In genomic region chr9:40989940-40990588, GRCm38 (mm10) we compare ENCODE assay signal across 10 mouse cellular contexts. TPM values are rescaled to one million over a fixed set of nuclear protein-coding genes. Genes with fewer than 3 reads are reported as not detected.
DNase-seq lines count a peak whose midpoint lies in the region; ATAC-seq and TF ChIP-seq lines count a peak whose summit lies in the region.
"Had no signal": no experiment of that assay in that cellular context is flagged by ENCODE, and none has a peak within 500 bp of the region (broad histone marks: within the 10 kb centered on the region; RNA-seq: fewer than 3 reads in every experiment).

No protein-coding gene starts in this region.

- intact Hi-C loops in left cerebral cortex, postnatal 10 days (cut with DNase I): loop anchor here (2.0 to 5.0 kb wide), 3 partner anchors 37 to 201 kb away; no protein-coding TSS in a partner anchor

- peak; percentile 77 for ATAC-seq in forebrain, embryonic 13.5 days
- ATAC-seq in hindbrain, embryonic 14.5 days (ENCODE audit: low FRiP score): peak; percentile 79; the same call in 1 of the 2 replicates
- peak; percentile 63 for ATAC-seq in midbrain, embryonic 16.5 days

- no peaks in the 10 kb centered on the region for H3K4me1 ChIP-seq in thymus, adult 2 months (replicated peaks; ENCODE audit: control insufficient read depth, insufficient read depth, low read length)
- H3K4me1 ChIP-seq in forebrain, embryonic 13.5 days: peaks cover 4% of the 10 kb centered on the region; the same call in 1 of the 2 replicates
- peaks cover 5% of the 10 kb centered on the region; the same call in 1 of the 2 replicates for H3K4me1 ChIP-seq in hindbrain, embryonic 14.5 days (replicated peaks; ENCODE audit: control insufficient read depth, insufficient read depth, low read length)
- peaks cover 4% of the 10 kb centered on the region; the same call in 1 of the 2 replicates for H3K4me1 ChIP-seq in midbrain, embryonic 16.5 days (ENCODE audit: control insufficient read depth, insufficient read depth, low read length)
- H3K4me1 ChIP-seq: embryonic facial prominence, embryonic 12.5 days had no signal

- no peak overlapping the region for H3K4me3 ChIP-seq in thymus, adult 2 months (ENCODE audit: control insufficient read depth, insufficient read depth, low read length)
- no peak overlapping the region for H3K4me3 ChIP-seq in forebrain, embryonic 13.5 days
- no peak overlapping the region for H3K4me3 ChIP-seq in hindbrain, embryonic 14.5 days (replicated peaks; ENCODE audit: low read length)
- no peak overlapping the region for H3K4me3 ChIP-seq in midbrain, embryonic 16.5 days (ENCODE audit: low read depth, low read length)
- H3K4me3 ChIP-seq: embryonic facial prominence, embryonic 12.5 days; myocyte had no signal

- 46% methylated on average over 4 of the region's 4 CpGs for WGBS in thymus, adult 2 months
- WGBS in forebrain, embryonic 13.5 days: 44% methylated on average over 4 of the region's 4 CpGs
- 41% methylated on average over 4 of the region's 4 CpGs for WGBS in hindbrain, embryonic 14.5 days
- WGBS in midbrain, embryonic 16.5 days: 38% methylated on average over 4 of the region's 4 CpGs

- H3K27ac ChIP-seq in thymus, adult 2 months (ENCODE audit: control insufficient read depth, insufficient read depth, low read length): no peak overlapping the region
- H3K27ac ChIP-seq in forebrain, embryonic 13.5 days: peak overlapping the region; percentile 36; the same call in 1 of the 2 replicates
- peak overlapping the region; percentile 81 for H3K27ac ChIP-seq in hindbrain, embryonic 14.5 days
- H3K27ac ChIP-seq in midbrain, embryonic 16.5 days (ENCODE audit: low read length): peak overlapping the region; percentile 59
- H3K27ac ChIP-seq: embryonic facial prominence, embryonic 12.5 days had no signal

- TF ChIP-seq CTCF in thymus, adult 2 months (IDR thresholded peaks at IDR 0.05; ENCODE audit: borderline replicate concordance, control insufficient read depth, extremely low read depth, insufficient read depth, low read length, poor library complexity): no peak

- no peak overlapping the region for H3K4me2 ChIP-seq in forebrain, embryonic 13.5 days
- no peak overlapping the region for H3K4me2 ChIP-seq in hindbrain, embryonic 14.5 days (replicated peaks)
- no peak overlapping the region for H3K4me2 ChIP-seq in midbrain, embryonic 16.5 days (ENCODE audit: low read length)
- H3K4me2 ChIP-seq: embryonic facial prominence, embryonic 12.5 days had no signal

- H3K27me3 ChIP-seq in thymus, adult 2 months (ENCODE audit: control insufficient read depth, insufficient read depth, low read length): no peaks in the 10 kb centered on the region
- no peaks in the 10 kb centered on the region for H3K27me3 ChIP-seq in forebrain, embryonic 13.5 days
- no peaks in the 10 kb centered on the region for H3K27me3 ChIP-seq in hindbrain, embryonic 14.5 days (ENCODE audit: control insufficient read depth, insufficient read depth, low read length)
- H3K27me3 ChIP-seq in midbrain, embryonic 16.5 days (ENCODE audit: control insufficient read depth, insufficient read depth, low read depth, low read length): no peaks in the 10 kb centered on the region
- H3K27me3 ChIP-seq: embryonic facial prominence, embryonic 12.5 days had no signal

- peak; percentile 53 for DNase-seq in thymus, adult 2 months
- DNase-seq in thymus, adult 18-20 months: no peak
- peak; percentile 3 for DNase-seq in c-Kit-negative CD71-positive TER-119-positive erythroid progenitor cells, embryonic 14.5 days (ENCODE audit: low read depth, low spot score)
- DNase-seq in hindbrain, embryonic 14.5 days (ENCODE audit: low spot score): peak; percentile 88
- peak; percentile 56 to 62 for DNase-seq in left cerebral cortex, postnatal 10 days (ENCODE audit: extremely low spot score in 1 of 2, low spot score in 2 of 2)
- peak; percentile 63 for DNase-seq in thymus, postnatal 14 days

- TF ChIP-seq POLR2A in thymus, adult 2 months (IDR thresholded peaks at IDR 0.05; ENCODE audit: control insufficient read depth, extremely low read depth, insufficient read depth, low read length, poor library complexity): no peak

- no peak overlapping the region for H3K9ac ChIP-seq in forebrain, embryonic 13.5 days
- H3K9ac ChIP-seq in hindbrain, embryonic 14.5 days: peak overlapping the region; percentile 43
- H3K9ac ChIP-seq in midbrain, embryonic 16.5 days (ENCODE audit: low read depth, low read length): peak overlapping the region; percentile 39; the same call in 1 of the 2 replicates
- H3K9ac ChIP-seq: embryonic facial prominence, embryonic 12.5 days had no signal

- no peaks in the 10 kb centered on the region for H3K36me3 ChIP-seq in thymus, adult 2 months (ENCODE audit: control insufficient read depth, insufficient read depth, low read length)
- H3K36me3 ChIP-seq in forebrain, embryonic 13.5 days (ENCODE audit: poor library complexity, severe bottlenecking): no peaks in the 10 kb centered on the region
- H3K36me3 ChIP-seq in hindbrain, embryonic 14.5 days (replicated peaks; ENCODE audit: control insufficient read depth, insufficient read depth): no peaks in the 10 kb centered on the region
- H3K36me3 ChIP-seq in midbrain, embryonic 16.5 days (ENCODE audit: control insufficient read depth, insufficient read depth, low read length): no peaks in the 10 kb centered on the region
- H3K36me3 ChIP-seq: embryonic facial prominence, embryonic 12.5 days had no signal

- H3K9me3 ChIP-seq in forebrain, embryonic 13.5 days (replicated peaks): no peaks in the 10 kb centered on the region
- H3K9me3 ChIP-seq in hindbrain, embryonic 14.5 days (ENCODE audit: control insufficient read depth, low read length): no peaks in the 10 kb centered on the region
- H3K9me3 ChIP-seq in midbrain, embryonic 16.5 days (replicated peaks; ENCODE audit: control insufficient read depth, low read length, poor library complexity, severe bottlenecking): no peaks in the 10 kb centered on the region
- H3K9me3 ChIP-seq: embryonic facial prominence, embryonic 12.5 days had no signal

RNA-seq across cellular contexts. Expression of gene Crtam, which starts 14.4 kb away (rescaled TPM):
- polyA plus RNA-seq in thymus, adult 2 months (2012; rRNA removed): 0.13 and 0.47 TPM in 2 replicates
- not detected in 2 replicates for polyA plus RNA-seq in forebrain, embryonic 13.5 days (2015; fragmentation: Nextera tagmentation; extraction: Ambion mirVana)
- polyA plus RNA-seq in hindbrain, embryonic 14.5 days (2014; fragmentation: Nextera tagmentation; extraction: Ambion mirVana): 0.13 and 0.39 TPM in 2 replicates
- total RNA-seq in left cerebral cortex, postnatal 10 days (2021): under 1 TPM in 1 of 2 experiments, not detected in 1; 0.10 TPM
- 0.21 TPM in 2 replicates for polyA plus RNA-seq in midbrain, embryonic 16.5 days (2015; fragmentation: Nextera tagmentation; extraction: Ambion mirVana)

RNA-seq across cellular contexts. Expression of gene Jhy, which starts 26.1 kb away (rescaled TPM):
- not detected in 2 replicates for polyA plus RNA-seq in thymus, adult 2 months (2012; rRNA removed)
- 0.48 and 0.57 TPM in 2 replicates for polyA plus RNA-seq in forebrain, embryonic 13.5 days (2015; fragmentation: Nextera tagmentation; extraction: Ambion mirVana)
- polyA plus RNA-seq in hindbrain, embryonic 14.5 days (2014; fragmentation: Nextera tagmentation; extraction: Ambion mirVana): 1.0 and 1.9 TPM in 2 replicates
- total RNA-seq in left cerebral cortex, postnatal 10 days (2021): under 1 TPM; 0.21 to 0.73 TPM
- polyA plus RNA-seq in midbrain, embryonic 16.5 days (2015; fragmentation: Nextera tagmentation; extraction: Ambion mirVana): 1.1 and 1.2 TPM in 2 replicates
- polyA plus RNA-seq: myocyte had no signal

Comparison
In these comparisons a context has a peak if more than half of its experiments do, and no peak if none do; other contexts are left out.
1. DNase-seq: peak in thymus, adult 2 months (single experiment), c-Kit-negative CD71-positive TER-119-positive erythroid progenitor cells, embryonic 14.5 days (single experiment), hindbrain, embryonic 14.5 days (single experiment), left cerebral cortex, postnatal 10 days (2 of 2) and thymus, postnatal 14 days (single experiment); none in thymus, adult 18-20 months (0 of 2).
2. Peak in every context shown above with its lines, with median percentiles within 50 percentile points of each other: ATAC-seq.